Mouse (Mus musculus): ENCODE results near the gene Xpa.

The Xpa gene

DNA sequence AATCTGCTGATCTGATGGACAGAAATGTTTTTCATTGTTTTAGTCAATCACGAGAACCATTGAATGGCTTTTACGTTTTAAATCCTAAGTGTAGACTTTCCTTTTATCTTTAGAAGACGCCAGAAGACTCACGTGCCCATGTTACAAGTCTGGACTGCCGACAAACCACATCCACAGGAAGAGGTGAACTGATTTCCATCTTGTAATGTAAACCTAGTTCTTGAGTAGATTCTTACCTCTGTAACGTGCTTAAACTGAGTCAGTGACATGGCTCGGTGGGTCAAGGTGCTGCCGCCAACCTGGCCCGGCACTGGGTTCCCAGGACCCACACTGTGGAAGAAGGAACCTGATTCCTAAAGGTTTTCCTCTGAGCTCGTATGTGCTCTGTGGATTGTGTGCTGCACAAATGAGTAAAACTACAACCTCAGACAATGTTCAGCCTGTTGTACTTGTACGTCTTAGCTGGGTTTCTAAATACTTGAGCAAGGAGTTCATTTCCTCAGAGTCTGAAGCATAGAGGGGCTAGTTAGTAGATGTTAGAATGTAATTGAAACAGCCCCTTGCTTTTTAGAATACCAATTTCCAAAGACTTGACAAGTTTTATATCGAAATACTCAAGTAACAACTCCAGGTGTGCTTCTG, 44.1 kb downstream of the Xpa start:
- DNase-seq (ENCODE audit: extremely low read depth, low read depth, low spot score), result no peak

DNA sequence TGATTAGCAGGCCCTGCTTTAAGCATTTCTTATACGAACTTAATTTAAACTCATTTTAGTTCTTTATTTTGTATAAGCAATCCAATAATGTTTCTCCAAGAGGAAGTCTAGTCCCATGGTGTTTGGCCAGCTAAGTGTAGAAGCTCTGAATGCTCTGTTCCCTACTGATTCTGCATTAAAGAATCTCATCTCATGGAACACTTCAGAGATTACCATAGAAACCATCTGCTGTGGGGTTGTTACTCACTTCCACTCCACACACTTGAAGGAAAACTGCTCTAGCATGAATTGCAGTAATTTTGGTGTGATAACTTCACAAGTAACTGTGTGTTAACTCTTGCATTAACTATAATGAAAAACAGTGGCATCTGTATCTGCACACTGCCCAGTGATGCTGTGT, 49.2 kb downstream of the Xpa start:
- no peak for DNase-seq (ENCODE audit: extremely low read depth, low read depth, low spot score)

DNA sequence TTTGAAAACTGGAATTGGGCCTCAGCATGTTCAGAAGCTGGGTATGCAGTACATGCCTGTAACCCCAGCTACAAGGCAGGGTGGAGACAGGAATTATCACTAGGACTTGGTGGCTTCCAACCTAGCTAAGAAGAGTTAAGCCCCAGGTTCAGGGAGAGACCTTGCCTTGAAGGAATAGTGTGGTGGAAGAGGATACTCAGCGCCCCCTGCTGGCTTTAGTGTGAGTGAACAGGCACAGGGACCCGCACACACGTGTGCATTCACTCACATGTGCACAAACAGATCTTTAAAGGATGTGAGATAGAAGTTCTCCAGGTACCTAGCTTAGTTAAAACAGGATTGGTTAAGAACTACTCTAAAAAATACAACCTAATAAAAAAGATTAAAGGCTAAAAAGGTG, 51.8 kb downstream of the Xpa start:
- no peak for DNase-seq (ENCODE audit: extremely low read depth, low read depth, low spot score)

DNA sequence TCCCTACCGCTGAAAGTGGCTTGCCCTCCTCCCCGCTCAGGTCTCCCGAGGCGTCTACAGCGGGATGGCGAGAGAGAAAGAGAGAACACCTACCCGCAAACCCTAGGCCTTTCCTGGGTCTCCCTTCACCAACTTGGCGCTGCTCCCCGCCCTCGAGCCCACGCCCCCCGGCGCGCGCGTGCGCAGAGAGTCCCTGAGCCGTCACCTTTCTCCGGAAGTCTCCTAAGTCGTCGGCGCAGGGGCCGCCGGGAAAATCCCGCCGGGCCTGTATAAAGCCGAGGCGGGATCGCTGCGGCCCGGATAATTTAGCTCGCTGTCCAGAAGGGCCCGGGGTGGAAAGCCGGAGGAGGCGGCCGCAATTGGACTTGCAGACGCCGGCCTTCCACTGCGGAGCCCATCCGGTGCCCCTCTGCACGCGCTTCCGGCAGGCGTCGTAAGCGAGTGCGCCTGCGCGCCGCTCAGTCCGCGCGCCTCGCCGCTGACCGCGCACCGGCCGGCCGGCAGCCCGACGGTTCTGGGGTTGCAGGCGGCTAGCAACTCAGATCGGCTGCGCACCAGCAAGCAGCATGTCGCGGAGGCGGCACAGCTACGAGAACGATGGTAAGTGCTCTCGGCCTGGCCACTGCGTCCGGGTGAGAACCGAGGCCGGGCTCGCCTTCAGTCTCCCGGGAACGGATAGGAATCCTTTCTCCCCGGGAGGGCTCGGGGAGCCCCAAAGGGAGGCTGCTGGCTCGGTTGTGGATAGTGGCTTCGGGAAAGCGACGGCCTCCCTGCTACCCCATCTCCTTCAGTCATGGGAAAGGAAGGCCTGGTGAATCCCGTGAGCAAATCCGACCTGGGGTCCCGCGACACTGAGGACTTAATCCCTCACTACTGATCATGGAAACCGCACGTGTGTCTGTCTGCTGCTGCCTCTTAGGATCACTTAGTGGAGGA, 57.6 kb downstream of the Xpa start, which contains the start of the genes Ncbp1 and Tstd2:
Ncbp1 (plus strand) TSS at position 327 of the 936 bp plus-strand sequence.
Tstd2 (minus strand) TSS at position 408 of the 936 bp plus-strand sequence.
- DNase-seq (ENCODE audit: extremely low read depth, low read depth, low spot score), result peak; percentile 23

DNA sequence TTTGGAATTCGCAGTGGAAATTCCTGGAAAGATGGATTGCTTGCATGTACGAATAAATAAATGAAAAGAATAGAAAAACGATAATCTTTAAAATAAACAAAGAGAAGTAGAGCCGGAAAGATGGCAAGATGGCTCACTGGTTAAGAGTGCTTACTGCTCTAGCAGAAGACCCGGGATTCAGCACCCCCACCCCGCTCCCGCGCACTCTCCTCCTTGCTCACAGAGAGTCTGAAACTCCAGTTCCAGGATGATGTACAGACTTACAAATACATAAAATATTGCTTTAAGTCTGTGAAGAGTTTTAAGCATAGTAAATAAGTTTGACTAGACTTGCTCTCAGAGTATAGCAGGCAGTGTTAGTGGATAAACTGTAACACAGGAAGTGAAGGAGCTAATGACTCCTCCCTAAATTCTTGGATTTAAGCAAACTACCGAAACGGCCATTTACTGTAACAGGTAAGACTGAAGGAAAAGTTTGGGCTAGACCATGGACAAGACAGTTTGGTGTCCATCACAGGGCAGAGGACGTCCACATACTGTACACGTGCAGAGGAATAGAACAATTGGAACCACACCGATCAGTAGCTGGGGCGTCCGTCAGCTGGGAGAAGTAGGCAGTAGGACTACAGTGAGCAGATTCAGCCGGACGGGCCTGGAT, 58.4 kb downstream of the Xpa start:
- no peak for DNase-seq (ENCODE audit: extremely low read depth, low read depth, low spot score)

DNA sequence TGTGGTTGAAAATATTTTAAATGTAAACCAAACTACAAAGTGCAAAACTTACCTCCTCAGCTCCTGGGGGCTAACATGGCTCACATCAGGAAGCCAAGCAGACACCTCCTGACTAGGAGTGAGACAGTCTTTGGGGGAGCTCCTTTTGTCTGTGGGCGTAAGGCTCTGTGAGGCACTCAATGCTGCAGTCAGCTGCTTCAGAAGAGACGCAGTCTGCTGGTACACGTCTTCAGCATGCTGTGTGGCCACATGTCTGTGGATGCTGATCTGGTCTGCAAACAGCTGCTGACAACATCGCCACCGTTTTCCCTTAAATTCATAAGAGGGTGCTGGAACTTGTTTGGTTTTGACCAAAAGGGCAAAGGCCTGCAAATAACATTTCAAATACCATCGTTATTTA, 64.3 kb downstream of the Xpa start:
- no peak for DNase-seq (ENCODE audit: extremely low read depth, low read depth, low spot score)

DNA sequence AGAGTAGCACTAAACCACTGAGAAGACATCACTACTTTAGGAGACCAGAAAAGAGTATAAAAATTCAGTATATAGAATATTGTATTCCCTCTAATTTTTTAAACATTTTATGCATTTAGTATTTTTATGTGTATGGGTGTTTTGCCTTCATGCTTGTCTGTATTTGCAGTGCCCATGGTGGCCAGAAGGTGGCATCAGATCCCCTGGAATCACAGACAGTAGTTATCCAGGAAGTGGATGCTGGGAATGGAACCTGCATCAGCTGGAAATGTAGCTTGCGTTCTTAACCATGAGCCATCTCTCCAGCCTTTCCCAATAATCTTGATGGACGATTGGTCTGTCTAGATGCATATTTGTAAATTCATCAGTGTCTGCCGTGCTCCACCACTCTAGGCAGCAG, 65.9 kb downstream of the Xpa start:
- DNase-seq (ENCODE audit: extremely low read depth, low read depth, low spot score), result no peak

DNA sequence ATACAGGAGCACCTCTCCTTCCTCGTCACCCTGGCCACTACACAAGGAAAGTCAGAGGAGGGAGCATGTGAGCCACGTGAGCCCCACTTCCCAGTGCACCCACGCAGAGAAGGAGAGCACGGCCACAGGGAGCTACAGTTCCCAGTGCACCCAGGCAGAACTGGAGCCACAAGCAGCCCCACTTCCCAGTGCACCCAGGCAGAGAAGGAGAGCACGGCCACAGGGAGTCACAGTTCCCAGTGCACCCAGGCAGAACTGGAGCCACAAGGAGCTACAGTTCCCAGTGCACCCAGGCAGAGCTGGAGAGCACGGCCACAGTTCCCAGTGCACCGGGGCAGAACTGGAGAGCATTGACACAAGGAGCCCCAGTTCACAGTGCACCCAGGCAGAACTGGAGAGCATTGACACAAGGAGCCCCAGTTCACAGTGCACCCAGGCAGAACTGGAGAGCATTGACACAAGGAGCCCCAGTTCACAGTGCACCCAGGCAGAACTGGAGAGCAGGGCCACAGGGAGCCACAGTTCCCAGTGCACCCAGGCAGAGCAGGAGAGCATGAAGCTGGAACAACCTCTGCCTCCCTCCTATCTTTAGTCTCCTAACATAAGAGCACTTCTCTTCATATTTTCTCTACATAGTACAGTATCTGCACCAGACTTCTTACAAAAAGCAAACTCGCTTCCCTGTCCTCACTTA, 66.7 kb downstream of the Xpa start:
- DNase-seq (ENCODE audit: extremely low read depth, low read depth, low spot score), result no peak

DNA sequence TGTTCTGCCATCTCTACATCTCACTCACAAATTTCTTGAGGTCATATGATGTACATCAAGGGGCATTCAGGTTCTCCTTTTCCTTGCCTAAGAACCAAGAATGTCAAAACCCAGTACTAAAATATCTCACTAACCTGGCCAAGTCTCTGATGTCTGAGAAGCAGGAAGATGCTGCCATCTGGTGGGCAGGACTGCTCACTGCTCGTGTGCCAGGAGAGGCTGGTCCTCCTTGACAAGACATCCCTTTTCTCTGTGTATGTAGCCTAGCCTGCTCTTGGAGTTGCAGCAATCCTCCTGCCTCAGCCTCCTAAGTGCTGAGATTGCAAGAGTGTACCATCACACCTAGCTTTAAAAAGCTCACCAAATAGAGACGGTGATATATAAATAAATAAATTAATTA, 69.6 kb downstream of the Xpa start:
- no peak for DNase-seq (ENCODE audit: extremely low read depth, low read depth, low spot score)

DNA sequence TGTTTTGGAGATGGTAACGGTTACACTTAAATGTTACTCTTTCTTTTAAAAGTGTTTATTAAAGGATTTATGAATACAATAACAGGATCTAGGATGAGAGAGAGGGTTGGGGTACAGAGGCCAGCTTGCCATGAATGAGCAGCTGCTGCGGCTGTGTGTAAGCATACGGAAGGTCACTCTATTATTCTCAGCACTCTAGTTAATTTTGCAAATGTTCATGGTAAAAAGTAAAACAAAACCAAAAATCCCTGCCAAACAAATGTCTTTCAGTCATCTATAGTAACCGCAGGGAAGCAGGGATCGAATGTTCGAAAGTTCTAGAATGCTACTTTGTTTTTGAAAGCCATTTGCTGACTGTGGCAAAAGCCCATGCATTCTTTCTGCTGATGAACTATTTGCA, 72.8 kb downstream of the Xpa start:
- DNase-seq (ENCODE audit: extremely low read depth, low read depth, low spot score), result no peak

DNA sequence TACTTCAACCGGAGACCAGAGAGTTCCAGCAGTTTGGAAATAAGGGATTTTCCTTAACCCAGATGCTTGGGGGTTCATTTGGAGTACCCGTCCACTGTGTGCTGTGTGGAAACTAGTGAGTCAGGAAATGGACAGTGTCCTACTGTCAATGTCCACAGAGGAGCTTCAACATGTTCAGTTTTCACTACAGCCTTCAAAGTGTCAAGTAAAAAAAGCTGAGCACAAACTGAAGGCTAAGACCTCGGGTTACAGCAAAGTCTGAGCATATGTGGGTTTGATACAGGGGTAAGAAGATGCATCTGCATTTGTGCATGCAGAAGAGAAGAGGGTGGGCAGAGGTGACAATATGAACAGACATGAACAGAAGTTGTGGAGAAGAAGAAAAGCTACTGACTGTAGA, 75.3 kb downstream of the Xpa start:
- DNase-seq (ENCODE audit: extremely low read depth, low read depth, low spot score), result no peak

DNA sequence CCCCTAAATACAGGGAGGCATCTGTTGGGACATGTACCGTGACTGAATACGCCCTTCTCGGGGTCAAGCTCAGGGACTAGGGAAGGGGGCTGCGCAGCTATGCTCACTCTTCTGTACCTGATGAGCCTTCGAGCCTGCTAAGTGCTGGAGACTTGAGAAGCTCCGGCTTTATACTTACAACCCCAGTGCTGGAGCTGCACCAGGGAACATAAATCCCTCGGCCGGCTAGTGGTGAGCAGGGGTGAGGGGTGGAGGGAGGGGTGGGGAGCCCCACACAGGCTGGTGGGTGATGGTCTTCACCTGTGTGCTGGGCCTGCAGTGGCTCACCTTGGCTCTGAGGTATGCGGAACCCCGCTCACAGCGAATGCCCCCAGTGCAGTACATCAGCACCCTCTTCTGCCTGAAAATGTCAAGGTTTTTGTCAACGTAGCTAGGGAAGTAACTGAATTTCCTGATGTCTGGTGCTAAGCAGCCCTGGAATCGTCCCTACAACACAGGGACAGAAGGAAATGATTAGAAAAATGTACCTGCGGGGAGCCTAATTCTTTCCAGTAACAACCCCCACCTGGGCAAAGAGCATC, 76.5 kb downstream of the Xpa start:
- DNase-seq (ENCODE audit: extremely low read depth, low read depth, low spot score), result no peak

DNA sequence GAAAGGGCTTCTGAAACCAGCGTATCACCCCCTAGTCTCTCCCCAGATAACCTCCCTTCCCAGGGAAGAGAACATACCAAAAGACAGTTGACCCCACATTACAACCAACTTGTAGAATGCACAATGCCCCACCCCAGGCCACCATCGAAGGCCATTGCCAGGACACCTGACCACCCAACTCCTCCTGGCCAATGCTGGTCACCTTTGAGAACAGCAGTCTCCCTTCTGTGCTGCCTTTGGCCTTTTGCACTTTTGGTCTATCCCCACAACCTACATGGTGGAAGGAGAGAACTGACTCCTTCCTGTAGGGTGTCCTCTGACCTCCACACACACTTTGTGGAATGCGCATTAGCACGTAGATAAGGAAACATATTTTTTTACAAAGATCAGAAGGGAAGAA, 78.6 kb downstream of the Xpa start:
- no peak for DNase-seq (ENCODE audit: extremely low read depth, low read depth, low spot score)

DNA sequence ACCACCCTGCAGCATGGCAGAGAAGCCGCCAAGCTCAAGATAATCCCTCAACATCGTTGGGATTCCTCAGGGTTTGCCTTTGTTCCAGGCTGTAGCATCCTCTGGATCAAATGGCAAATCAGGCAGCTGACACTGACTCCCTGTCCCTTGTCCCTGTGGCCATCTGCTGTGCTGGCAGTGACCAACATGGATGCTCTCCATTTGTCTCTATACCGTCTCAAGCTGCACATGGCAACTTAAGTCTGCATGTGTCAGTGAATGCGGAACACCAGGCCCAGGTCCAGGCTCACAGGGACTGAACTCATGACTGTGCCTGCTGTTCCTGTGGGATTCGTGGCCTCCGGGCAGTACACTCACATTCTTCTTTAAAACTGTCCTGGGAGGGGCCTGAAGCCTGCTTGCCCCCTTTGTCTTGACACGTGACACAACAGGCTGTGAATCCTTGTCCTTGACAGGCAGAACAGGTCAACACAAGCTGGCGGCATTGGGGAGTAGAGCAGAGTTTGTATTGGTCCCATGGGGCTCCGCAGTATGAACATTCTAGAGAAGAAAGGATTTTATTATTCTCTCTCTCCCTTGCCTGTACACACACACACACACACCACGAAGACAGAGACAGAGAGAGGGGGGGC, 79.5 kb downstream of the Xpa start:
- DNase-seq (ENCODE audit: extremely low read depth, low read depth, low spot score), result no peak

DNA sequence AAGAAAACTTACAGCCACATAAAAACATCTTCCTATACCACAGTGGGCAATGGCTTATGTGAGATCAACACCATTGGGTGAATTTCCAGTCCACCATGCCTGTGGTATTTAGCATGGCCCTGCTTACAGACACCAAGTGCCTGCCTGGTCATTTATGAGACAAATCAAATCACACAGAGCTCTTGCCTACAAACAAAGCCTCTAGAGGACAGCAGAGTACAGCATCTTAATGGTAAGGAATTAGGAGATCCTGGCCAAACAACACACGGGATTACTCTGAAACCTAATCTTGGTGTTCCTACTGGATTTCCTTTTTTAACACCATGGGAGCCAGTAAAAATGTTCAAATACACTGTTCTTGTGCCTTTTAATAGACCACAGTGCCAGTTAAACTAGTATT, 80.8 kb downstream of the Xpa start:
- DNase-seq (ENCODE audit: extremely low read depth, low read depth, low spot score), result no peak

DNA sequence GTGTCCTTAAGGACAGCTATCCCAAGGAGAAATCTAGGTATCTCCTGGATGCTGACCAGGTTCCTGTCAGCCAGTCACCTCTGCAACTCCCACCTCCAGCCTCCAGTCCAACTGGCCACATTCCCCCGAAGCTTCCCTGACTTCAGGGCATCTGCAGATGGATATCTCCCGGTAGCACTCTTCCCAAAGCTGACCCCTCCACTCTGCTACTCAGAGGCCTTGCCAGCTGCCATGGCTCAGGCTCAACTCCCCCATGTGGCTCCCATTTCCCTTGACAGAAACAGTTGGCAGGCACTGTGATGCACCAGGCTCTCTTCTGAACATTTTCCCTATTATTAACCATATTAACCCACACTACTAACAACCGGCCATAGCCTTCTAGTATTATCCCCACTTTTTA, 84.8 kb downstream of the Xpa start:
- no peak for DNase-seq (ENCODE audit: extremely low read depth, low read depth, low spot score)

DNA sequence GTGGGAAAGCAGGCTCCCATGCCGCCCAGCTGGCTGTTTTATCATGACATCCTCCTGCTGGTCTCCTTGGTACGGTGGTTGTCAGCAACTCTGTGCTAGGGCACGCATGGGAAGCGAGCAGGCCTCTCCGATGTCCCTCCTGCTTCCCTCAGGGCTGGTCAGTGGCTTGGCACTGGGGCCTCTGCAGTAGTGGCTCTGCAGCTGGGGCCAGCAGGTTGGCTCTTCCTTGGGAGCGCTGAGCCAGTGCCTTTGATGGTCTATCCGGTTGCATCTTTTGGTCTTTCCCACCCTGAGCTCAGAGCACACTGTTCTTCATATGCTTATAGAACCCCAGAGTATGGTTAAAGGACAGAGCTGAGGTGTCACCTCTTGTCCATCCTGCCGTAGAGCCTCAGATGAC, 86.0 kb downstream of the Xpa start:
- no peak for DNase-seq (ENCODE audit: extremely low read depth, low read depth, low spot score)

All from fat pad, adult 2 months (tissue).